Mouse (Mus musculus) hindbrain, postnatal 0 days (tissue): Measurements from ENCODE around the gene Gm13199. TPM values are rescaled to one million over a fixed set of nuclear protein-coding genes. Genes with fewer than 3 reads are reported as not detected.

Experiments
- ATAC-seq: fragments of 200-750 bp; cut with Nextera tagmentation; 2 replicates; pipeline ENCODE4 v1.8.0; 2017; ENCODE audit warnings: mild to moderate bottlenecking, moderate TSS enrichment, moderate library complexity
- DNase-seq: peaks from one replicate; pipeline ENCODE4 v3.0.0-alpha.2; 2015; ENCODE audit warnings: low spot score
- H3K27ac ChIP-seq: fragments of 300-500 bp; sonication (generic); 2 replicates; pipeline ENCODE4 v1.5.1; 2014; ENCODE audit warnings: mild to moderate bottlenecking
- H3K27me3 ChIP-seq: fragments of 300-500 bp; sonication (generic); 2 replicates; pipeline ENCODE4 v1.6.1; 2014; ENCODE audit warnings: low read length, mixed read lengths; ENCODE audit not compliant: insufficient read depth
- H3K36me3 ChIP-seq: fragments of 300-500 bp; sonication (generic); 2 replicates; pipeline ENCODE4 v1.6.1; 2014; ENCODE audit warnings: low read length, mixed read lengths; ENCODE audit not compliant: insufficient read depth
- H3K4me1 ChIP-seq: fragments of 300-500 bp; sonication (generic); 2 replicates; pipeline ENCODE4 v1.6.1; 2014; ENCODE audit warnings: antibody characterized with exemption, low read length, mixed read lengths; ENCODE audit not compliant: insufficient read depth
- H3K4me2 ChIP-seq: fragments of 300-500 bp; sonication (generic); 2 replicates; pipeline ENCODE4 v1.6.1; 2014; ENCODE audit warnings: low read depth, mild to moderate bottlenecking, low read length, moderate library complexity, mixed read lengths
- H3K4me3 ChIP-seq: fragments of 300-500 bp; sonication (generic); 2 replicates; pipeline ENCODE4 v1.5.1; 2014; ENCODE audit warnings: low read length
- H3K9ac ChIP-seq: fragments of 300-500 bp; sonication (generic); replicated peaks from 2 replicates; pipeline ENCODE4 v1.6.1; 2014; ENCODE audit warnings: mild to moderate bottlenecking, low read length, moderate library complexity, mixed read lengths
- H3K9me3 ChIP-seq: fragments of 300-500 bp; sonication (generic); 2 replicates; pipeline ENCODE4 v1.6.1; 2016; ENCODE audit warnings: low read length, mixed read lengths
- CTCF ChIP-seq: IDR thresholded peaks from 2 replicates; pipeline ENCODE4 v1.5.1; 2016; ENCODE audit warnings: antibody characterized with exemption, control low read depth, low read depth
- WGBS: fragments of 180-500 bp; shearing (Covaris S2); extraction: QIAGEN DNeasy Blood & Tissue Kit; methylation state at CpG from one replicate; pipeline ENCODE4 v1.1.7; 2014; 5-methylcytosine and 5-hydroxymethylcytosine counted together
- polyA plus RNA-seq: library from polyadenylated mRNA; unstranded; fragments of >200 nt; fragmentation: Nextera tagmentation; extraction: Ambion mirVana; gene quantifications from 2 replicates; pipeline ENCODE4 v1.2.1, GENCODE M21; 2015
- total RNA-seq: library from RNA; depleted of rRNA; stranded (reverse); fragments of >200 nt; gene quantifications from 2 replicates; pipeline ENCODE4 v1.2.3, GENCODE M21; 2014; rRNA removed

The Gm13199 gene
- total and polyA plus RNA-seq, 2 experiments from 2014 or later: 0.58 TPM; not detected in 1

- H3K9me3 ChIP-seq: no peaks in the 10 kb centered on the region
- no peaks in the 10 kb centered on the region for H3K4me1 ChIP-seq
- H3K9ac ChIP-seq: no peak overlapping the region
- no peak for TF ChIP-seq CTCF
- ATAC-seq (no peak), DNase-seq (no peak)
- H3K4me2 ChIP-seq: no peak overlapping the region
- H3K27me3 ChIP-seq: no peaks in the 10 kb centered on the region
- H3K36me3 ChIP-seq: peaks cover 28% of the 10 kb centered on the region
- H3K4me3 ChIP-seq: no peak overlapping the region
- H3K27ac ChIP-seq: no peak overlapping the region
- WGBS: 89% methylated on average over 5 of the region's 5 CpGs
Measured at GRCm38 (mm10) chr2:5824685-5825084, 38.0 kb downstream of the Gm13199 start.

- no peak overlapping the region for H3K4me2 ChIP-seq
- no peak overlapping the region for H3K4me3 ChIP-seq
- no peak for ATAC-seq
- 11% methylated on average over 1 of the region's 1 CpGs for WGBS
- no peak overlapping the region for H3K9ac ChIP-seq
- TF ChIP-seq CTCF: peak; percentile 56
- no peak overlapping the region for H3K27ac ChIP-seq
- peak; percentile 58 for DNase-seq
- no peaks in the 10 kb centered on the region for H3K9me3 ChIP-seq
- peaks cover 28% of the 10 kb centered on the region for H3K36me3 ChIP-seq
- H3K4me1 ChIP-seq: no peaks in the 10 kb centered on the region
- H3K27me3 ChIP-seq: no peaks in the 10 kb centered on the region
Measured at GRCm38 (mm10) chr2:5824213-5824612, 38.5 kb downstream of the Gm13199 start.

- Histone ChIP-seq H3K27me3 (no peaks in the 10 kb centered on the region), H3K4me1 (no peaks in the 10 kb centered on the region), H3K4me3 (no peak overlapping the region), H3K27ac (no peak overlapping the region), H3K9ac (no peak overlapping the region), H3K9me3 (no peaks in the 10 kb centered on the region), H3K36me3 (peaks cover 33% of the 10 kb centered on the region), H3K4me2 (no peak overlapping the region)
- DNase-seq (no peak), ATAC-seq (no peak)
- WGBS: 93% methylated on average over 6 of the region's 6 CpGs
- no peak for TF ChIP-seq CTCF
Measured at GRCm38 (mm10) chr2:5822449-5822848, 40.3 kb downstream of the Gm13199 start.

GRCm38 (mm10) chr2:5821264-5821663 lies 41.5 kb downstream of the Gm13199 start:
- H3K27ac ChIP-seq: no peak overlapping the region
- TF ChIP-seq CTCF: no peak
- ATAC-seq: no peak
- H3K9ac ChIP-seq: no peak overlapping the region
- no peaks in the 10 kb centered on the region for H3K9me3 ChIP-seq
- no peak overlapping the region for H3K4me2 ChIP-seq
- no peak overlapping the region for H3K4me3 ChIP-seq
- H3K27me3 ChIP-seq: no peaks in the 10 kb centered on the region
- 93% methylated on average over 10 of the region's 10 CpGs for WGBS
- H3K36me3 ChIP-seq: peaks cover 29% of the 10 kb centered on the region
- no peaks in the 10 kb centered on the region for H3K4me1 ChIP-seq
- no peak for DNase-seq

Other genes starting within 250 kb of the Gm13199 start
- 15.5 and 16.6 TPM in 2 replicates for gene Camk1d, start 148.4 kb downstream of the Gm13199 start, total RNA-seq
- gene Camk1d, start 148.4 kb downstream of the Gm13199 start, polyA plus RNA-seq: 7.2 and 7.7 TPM in 2 replicates
- gene Nudt5, start 17.9 kb downstream of the Gm13199 start, total RNA-seq: 14.9 and 23.2 TPM in 2 replicates
- 16.9 and 18.1 TPM in 2 replicates for gene Nudt5, start 17.9 kb downstream of the Gm13199 start, polyA plus RNA-seq
- gene Cdc123, start 17.8 kb downstream of the Gm13199 start, total RNA-seq: 91.0 and 110 TPM in 2 replicates
- 234 and 237 TPM in 2 replicates for gene Cdc123, start 17.8 kb downstream of the Gm13199 start, polyA plus RNA-seq
- gene Sec61a2, start 32.5 kb upstream of the Gm13199 start, total RNA-seq: 109 and 127 TPM in 2 replicates
- gene Sec61a2, start 32.5 kb upstream of the Gm13199 start, polyA plus RNA-seq: 104 and 105 TPM in 2 replicates
- gene Dhtkd1, start 79.9 kb upstream of the Gm13199 start, total RNA-seq: 6.6 and 9.3 TPM in 2 replicates
- gene Dhtkd1, start 79.9 kb upstream of the Gm13199 start, polyA plus RNA-seq: 3.7 and 4.9 TPM in 2 replicates
- 3.5 and 6.2 TPM in 2 replicates for gene Upf2, start 88.5 kb upstream of the Gm13199 start, total RNA-seq
- 4.3 and 4.9 TPM in 2 replicates for gene Upf2, start 88.5 kb upstream of the Gm13199 start, polyA plus RNA-seq